Mouse (Mus musculus): Measurements from ENCODE around the gene Stat6. TPM values are rescaled to one million over a fixed set of nuclear protein-coding genes. Genes with fewer than 3 reads are reported as not detected.

The Stat6 gene
- total RNA-seq (2023): 100 to 1,000 TPM; 214 to 227 TPM

GRCm38 (mm10) chr10:127642772-127643552 lies at the start of gene Stat6:
TSS of gene Stat6 (plus strand) at chr10:127642986.

GRCm38 (mm10) chr10:127620406-127621190 lies 22.2 kb upstream of the Stat6 start, which contains the start of gene Lrp1:
TSS of gene Lrp1 (minus strand) at chr10:127621148.

GRCm38 (mm10) chr10:127666501-127667268 lies 23.9 kb downstream of the Stat6 start, which contains the start of gene Nemp1:
TSS of gene Nemp1 (plus strand) at chr10:127666901.

GRCm38 (mm10) chr10:127668093-127669050 lies 25.6 kb downstream of the Stat6 start, which contains the start of gene Nab2:
TSS of gene Nab2 (minus strand) at chr10:127668568.

GRCm38 (mm10) chr10:127704766-127705220 lies 62.0 kb downstream of the Stat6 start, which contains the start of gene Myo1a:
TSS of gene Myo1a (plus strand) at chr10:127705170.

Other genes starting within 250 kb of the Stat6 start
- gene Stac3, start 141.3 kb upstream of the Stat6 start, total RNA-seq (2023): 1 to 10 TPM; 1.7 to 4.4 TPM
- gene Ndufa4l2, start 128.0 kb upstream of the Stat6 start, total RNA-seq (2023): not detected
- 10 to 100 TPM; 26.5 to 28.3 TPM for gene Shmt2, start 120.5 kb upstream of the Stat6 start, total RNA-seq (2023)
- gene Nxph4, start 108.4 kb upstream of the Stat6 start, total RNA-seq (2023): not detected
- 100 to 1,000 TPM in 1 of 2 experiments, 10 to 100 TPM in 1; 82.2 to 126 TPM for gene Lrp1, start 21.8 kb upstream of the Stat6 start, total RNA-seq (2023)
- 10 to 100 TPM in 1 of 2 experiments, 1 to 10 TPM in 1; 8.5 to 10.1 TPM for gene Nemp1, start 23.9 kb downstream of the Stat6 start, total RNA-seq (2023)
- 1 to 10 TPM in 1 of 2 experiments, under 1 TPM in 1; 0.58 to 2.0 TPM for gene Nab2, start 25.6 kb downstream of the Stat6 start, total RNA-seq (2023)
- under 1 TPM; 0.27 to 0.42 TPM for gene Myo1a, start 62.2 kb downstream of the Stat6 start, total RNA-seq (2023)
- 1 to 10 TPM in 1 of 2 experiments, under 1 TPM in 1; 0.60 to 1.5 TPM for gene Tac2, start 81.5 kb downstream of the Stat6 start, total RNA-seq (2023)
- 10 to 100 TPM; 17.7 to 17.8 TPM for gene Zbtb39, start 96.6 kb downstream of the Stat6 start, total RNA-seq (2023)
- gene Gpr182, start 108.7 kb downstream of the Stat6 start, total RNA-seq (2023): under 1 TPM; 0.15 to 0.22 TPM
- gene Rdh1, start 116.7 kb downstream of the Stat6 start, total RNA-seq (2023): under 1 TPM; 0.20 to 0.75 TPM
- gene Rdh16f1, start 116.8 kb downstream of the Stat6 start, total RNA-seq (2023): not detected
- gene Rdh9, start 133.4 kb downstream of the Stat6 start, total RNA-seq (2023): under 1 TPM; 0.42 to 0.44 TPM
- gene Rdh16, start 158.2 kb downstream of the Stat6 start, total RNA-seq (2023): under 1 TPM; 0.18 to 0.24 TPM
- gene Rdh19, start 206.9 kb downstream of the Stat6 start, total RNA-seq (2023): not detected
- gene Rdh16f2, start 223.5 kb downstream of the Stat6 start, total RNA-seq (2023): not detected
- not detected for gene Rdh7, start 245.8 kb downstream of the Stat6 start, total RNA-seq (2023)